Mouse (Mus musculus): Measurements from ENCODE around the gene Sh3bp2.

DNA sequence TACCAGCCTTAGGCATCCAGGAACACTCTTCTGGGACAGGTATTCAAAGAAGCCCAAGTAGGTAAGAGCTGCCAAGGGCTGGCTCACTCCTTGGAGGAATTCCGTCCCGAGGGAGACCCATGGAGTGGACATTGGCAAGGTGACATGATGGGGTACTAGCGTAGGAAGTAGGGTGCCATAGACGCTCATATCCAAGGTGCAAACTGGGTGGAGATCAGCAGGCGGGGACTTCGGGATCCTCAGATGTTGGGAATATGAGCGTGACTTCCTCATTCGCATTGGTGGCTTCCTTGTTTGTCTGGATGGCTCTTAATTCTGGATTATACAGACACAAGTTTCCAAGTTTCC, 23.5 kb downstream of the Sh3bp2 start:
- TF ChIP-seq CTCF (IDR thresholded peaks at IDR 0.05; ENCODE audit: low read depth), result no peak
- no peak for TF ChIP-seq EP300 (IDR thresholded peaks at IDR 0.05; ENCODE audit: low read depth)
